Mouse (Mus musculus): Measurements from ENCODE around the gene Mut. TPM values are rescaled to one million over a fixed set of nuclear protein-coding genes. Genes with fewer than 3 reads are reported as not detected.

Gene Mut
- polyA plus RNA-seq (2012; rRNA removed), result 6.7 and 10.5 TPM in 2 replicates

GRCm38 (mm10) chr17:40934420-40935231 lies at the start of gene Mut, which contains the start of gene Cenpq:
Gene Mut, plus strand, starts transcription at chr17:40934685.
Gene Cenpq, minus strand, starts transcription at chr17:40935047.
- WGBS, result under 1% methylated on average over 50 of the region's 50 CpGs

GRCm38 (mm10) chr17:40885155-40885554 lies 49.3 kb upstream of the Mut start:
- 29% methylated on average over 4 of the region's 4 CpGs for WGBS
- DNase-seq (ENCODE audit: low read depth, low spot score), result no peak

More at GRCm38 (mm10) chr17:40934420-40935231, at the start of gene Mut, which contains the start of gene Cenpq:
- DNase-seq (ENCODE audit: low read depth, low spot score), result peak; percentile 92

- no peak for DNase-seq (ENCODE audit: low read depth, low spot score)
- 79% methylated on average over 4 of the region's 4 CpGs for WGBS
Measured at GRCm38 (mm10) chr17:40887849-40888536, 46.5 kb upstream of the Mut start.

DNA sequence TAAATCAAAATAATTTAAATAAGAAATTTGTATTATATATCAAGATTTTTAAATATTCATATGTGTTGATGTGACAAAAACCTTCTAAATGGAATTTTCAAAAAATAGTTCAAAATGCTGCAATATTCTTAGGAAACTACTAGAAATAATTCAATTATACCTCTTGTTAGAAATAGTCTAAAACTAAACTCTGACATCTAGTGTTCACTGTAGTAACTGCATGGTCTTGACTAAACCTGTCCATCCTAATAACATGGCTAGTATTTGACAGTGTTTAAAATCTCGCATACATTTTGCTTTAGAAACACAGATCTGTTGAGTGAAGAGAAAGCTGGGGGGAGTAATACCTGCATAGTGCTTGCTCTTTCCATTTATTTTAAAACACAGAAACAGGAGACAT lies 37.6 kb upstream of the Mut start:
- DNase-seq (ENCODE audit: low read depth, low spot score), result no peak

DNA sequence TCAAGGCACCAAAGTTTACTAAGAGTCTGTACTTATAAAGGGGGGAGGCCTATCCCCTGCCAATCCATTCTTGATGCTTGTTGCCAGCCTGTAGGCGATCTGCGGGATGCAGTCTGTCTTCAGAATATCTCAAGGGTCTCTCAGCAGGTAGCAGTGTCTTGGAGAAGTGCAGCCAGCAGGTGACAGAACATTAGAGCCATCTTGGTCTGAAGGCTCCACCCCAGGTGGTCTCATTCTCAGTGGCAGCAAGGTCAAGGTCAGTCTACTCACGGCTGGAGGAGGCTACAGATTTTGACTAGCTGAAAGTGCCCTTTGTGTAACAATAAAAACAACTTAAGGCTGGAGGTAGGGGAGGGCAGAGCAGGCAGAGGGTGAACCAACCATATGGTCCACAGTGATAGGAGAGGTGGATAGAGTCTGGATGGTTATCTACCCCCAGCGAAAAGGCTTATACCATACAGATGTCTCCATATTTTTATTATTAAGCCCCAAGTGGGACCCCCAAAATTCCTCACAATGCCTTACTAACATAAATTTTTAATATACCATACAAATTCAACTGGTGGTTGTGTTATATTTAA lies 34.6 kb upstream of the Mut start:
- 65% methylated on average over 4 of the region's 4 CpGs for WGBS
- no peak for DNase-seq (ENCODE audit: low read depth, low spot score)

More for the DNA sequence above, 37.6 kb upstream of the Mut start:
- WGBS, result 54% methylated on average over 1 of the region's 1 CpGs

GRCm38 (mm10) chr17:40903345-40903744 lies 31.1 kb upstream of the Mut start:
- no peak for DNase-seq (ENCODE audit: low read depth, low spot score)
- 65% methylated on average over 4 of the region's 4 CpGs for WGBS

- DNase-seq (ENCODE audit: low read depth, low spot score), result no peak
- WGBS, result 34% methylated on average over 11 of the region's 11 CpGs
Measured at GRCm38 (mm10) chr17:40904056-40904597, 30.4 kb upstream of the Mut start.

GRCm38 (mm10) chr17:40904721-40905154 lies 29.7 kb upstream of the Mut start:
- 8% methylated on average over 13 of the region's 14 CpGs for WGBS
- no peak for DNase-seq (ENCODE audit: low read depth, low spot score)

DNA sequence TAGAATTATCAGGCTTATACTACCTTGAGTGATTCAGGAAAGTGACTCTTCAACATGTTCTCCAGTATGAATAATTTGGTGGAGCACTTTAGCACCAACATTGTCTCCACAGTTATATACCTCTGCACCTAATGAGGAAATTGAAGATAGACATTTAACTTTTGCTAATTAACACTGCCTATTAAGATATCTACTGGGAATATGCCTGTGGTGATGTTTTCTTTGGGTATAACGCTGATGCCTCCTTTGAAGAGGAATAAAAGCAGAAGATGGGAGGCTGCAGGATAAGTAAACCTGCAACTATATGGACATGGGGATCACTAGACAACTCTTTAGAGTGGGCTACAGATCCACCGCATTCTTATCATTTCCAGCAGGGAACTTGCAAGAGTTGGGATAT lies 20.2 kb upstream of the Mut start, which contains the start of gene Glyatl3:
Gene Glyatl3 (minus strand): TSS at position 101 of the 400 bp plus-strand sequence.
- 92% methylated on average over 2 of the region's 2 CpGs for WGBS
- no peak for DNase-seq (ENCODE audit: low read depth, low spot score)

DNA sequence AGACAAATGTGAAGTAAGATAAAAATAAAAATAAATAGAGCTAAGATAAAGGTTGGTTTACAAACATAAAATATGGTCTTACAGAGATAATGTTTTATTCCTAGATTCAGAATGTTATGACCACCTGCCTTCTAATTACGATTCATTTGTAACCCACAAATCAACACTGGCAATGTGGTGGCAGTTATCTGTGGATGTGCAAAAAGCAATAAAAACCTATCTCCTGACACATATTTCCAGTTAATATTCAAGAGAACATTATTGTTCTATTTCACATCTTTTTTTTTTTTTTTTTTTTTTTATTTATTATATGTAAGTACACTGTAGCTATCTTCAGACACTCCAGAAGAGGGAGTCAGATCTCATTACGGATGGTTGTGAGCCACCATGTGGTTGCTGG lies 19.0 kb upstream of the Mut start:
- DNase-seq (ENCODE audit: low read depth, low spot score), result no peak
- WGBS, result 76% methylated on average over 2 of the region's 2 CpGs

DNA sequence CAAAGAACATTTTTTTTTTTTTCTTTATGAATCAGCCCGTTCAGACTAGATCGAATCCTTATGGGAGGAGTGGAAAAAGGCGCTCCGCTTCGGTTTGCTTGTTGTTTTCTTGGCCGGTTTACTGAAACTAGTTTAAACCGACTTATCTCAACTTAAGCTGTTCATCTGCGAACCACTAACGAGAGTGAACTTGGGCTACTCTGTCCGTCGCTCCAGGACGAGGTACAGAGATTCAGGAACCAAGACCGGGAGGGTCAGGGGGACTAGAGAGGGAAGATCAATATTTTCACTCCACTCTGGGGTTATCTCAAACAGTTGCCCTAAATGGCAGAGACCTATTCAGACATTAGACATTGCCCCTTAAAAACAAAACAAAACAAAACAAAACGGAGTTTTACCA lies 500 bp upstream of the Mut start:
- DNase-seq (ENCODE audit: low read depth, low spot score), result peak; percentile 3
- WGBS, result under 1% methylated on average over 14 of the region's 14 CpGs

DNA sequence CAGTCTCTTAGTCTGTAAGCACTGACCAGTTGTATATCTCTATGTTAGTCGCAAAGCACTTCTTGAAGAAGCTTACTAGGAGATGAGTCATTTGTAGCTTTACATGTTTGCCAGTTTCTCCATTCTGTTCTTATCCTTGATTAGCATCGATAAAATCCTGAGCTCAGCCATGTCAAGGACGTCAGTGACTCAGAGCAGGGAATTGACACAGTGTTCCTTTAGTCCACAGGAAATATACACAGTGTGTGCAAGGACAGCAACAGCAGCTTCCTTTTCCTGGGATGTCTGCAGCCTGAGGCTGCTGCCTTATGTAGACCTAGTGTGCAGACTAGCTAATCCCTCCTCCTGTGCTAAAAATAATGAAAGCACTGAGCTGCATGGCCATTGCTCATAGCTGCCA lies 14.0 kb downstream of the Mut start:
- DNase-seq (ENCODE audit: low read depth, low spot score), result no peak
- 82% methylated on average over 3 of the region's 3 CpGs for WGBS

- DNase-seq (ENCODE audit: low read depth, low spot score), result no peak
- WGBS, result 68% methylated on average over 11 of the region's 11 CpGs
Measured at GRCm38 (mm10) chr17:40977914-40978313, 43.4 kb downstream of the Mut start.

DNA sequence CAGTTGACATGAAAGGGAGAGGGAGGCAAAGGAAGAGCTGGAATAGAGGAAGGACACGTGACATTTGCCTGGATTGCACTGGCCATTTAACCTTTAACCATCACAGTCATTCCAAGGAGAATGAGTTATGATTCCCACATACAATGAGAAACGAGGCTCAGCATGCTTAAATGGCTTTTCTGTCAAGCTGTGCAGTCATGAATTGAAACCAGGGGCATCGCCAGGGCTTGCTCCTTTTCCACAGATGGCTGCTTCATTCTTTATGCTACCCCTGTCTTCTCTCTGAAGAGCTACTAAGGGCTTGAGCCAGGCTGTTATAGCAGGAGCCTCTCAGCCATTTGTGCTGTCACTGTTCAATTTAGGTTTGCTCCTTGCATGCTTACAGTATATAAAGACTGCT lies 57.6 kb downstream of the Mut start:
- 48% methylated on average over 3 of the region's 3 CpGs for WGBS
- DNase-seq (ENCODE audit: low read depth, low spot score), result no peak

Other genes starting within 250 kb of the Mut start
- not detected in 2 replicates for gene Esp1, start 207.6 kb upstream of the Mut start, polyA plus RNA-seq (2012; rRNA removed)
- not detected in 2 replicates for gene Crisp2, start 127.7 kb upstream of the Mut start, polyA plus RNA-seq (2012; rRNA removed)
- not detected in 2 replicates for gene Rhag, start 123.6 kb upstream of the Mut start, polyA plus RNA-seq (2012; rRNA removed)
- gene 9130008F23Rik, start 54.1 kb upstream of the Mut start, polyA plus RNA-seq (2012; rRNA removed), result 9.9 and 14.8 TPM in 2 replicates
- gene Glyatl3, start 20.3 kb upstream of the Mut start, polyA plus RNA-seq (2012; rRNA removed), result not detected in 2 replicates
- gene Cenpq, start 362 bp downstream of the Mut start, polyA plus RNA-seq (2012; rRNA removed), result 1.0 and 1.5 TPM in 2 replicates

Data from large intestine, adult 2 months (tissue).